Mouse (Mus musculus): ENCODE data around the gene Pdx1. TPM values are rescaled to one million over a fixed set of nuclear protein-coding genes. Genes with fewer than 3 reads are reported as not detected.

Pdx1 gene
- polyA plus RNA-seq, 1 experiment from 2014 or later, result not detected

DNA sequence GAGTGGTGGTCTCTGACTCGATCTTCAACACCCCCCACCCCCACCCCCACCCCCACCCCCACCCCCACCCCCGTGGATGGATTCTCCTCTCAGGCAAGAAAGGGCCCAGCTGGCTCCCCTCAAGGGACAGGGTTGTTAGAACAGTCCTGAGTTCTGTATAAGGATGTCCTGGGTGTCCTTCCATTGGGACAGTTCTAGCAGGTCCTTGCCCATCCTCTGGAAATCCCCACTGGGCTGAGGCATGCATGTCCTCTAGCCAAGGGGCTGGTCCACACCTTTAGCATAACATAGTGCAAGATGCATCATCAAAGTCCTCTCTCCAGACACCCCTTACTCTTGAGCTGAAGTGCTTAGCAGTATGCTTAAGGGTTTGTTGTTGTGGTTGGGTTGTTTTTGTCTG lies 40.0 kb downstream of the Pdx1 start:
- no peak for ATAC-seq

DNA sequence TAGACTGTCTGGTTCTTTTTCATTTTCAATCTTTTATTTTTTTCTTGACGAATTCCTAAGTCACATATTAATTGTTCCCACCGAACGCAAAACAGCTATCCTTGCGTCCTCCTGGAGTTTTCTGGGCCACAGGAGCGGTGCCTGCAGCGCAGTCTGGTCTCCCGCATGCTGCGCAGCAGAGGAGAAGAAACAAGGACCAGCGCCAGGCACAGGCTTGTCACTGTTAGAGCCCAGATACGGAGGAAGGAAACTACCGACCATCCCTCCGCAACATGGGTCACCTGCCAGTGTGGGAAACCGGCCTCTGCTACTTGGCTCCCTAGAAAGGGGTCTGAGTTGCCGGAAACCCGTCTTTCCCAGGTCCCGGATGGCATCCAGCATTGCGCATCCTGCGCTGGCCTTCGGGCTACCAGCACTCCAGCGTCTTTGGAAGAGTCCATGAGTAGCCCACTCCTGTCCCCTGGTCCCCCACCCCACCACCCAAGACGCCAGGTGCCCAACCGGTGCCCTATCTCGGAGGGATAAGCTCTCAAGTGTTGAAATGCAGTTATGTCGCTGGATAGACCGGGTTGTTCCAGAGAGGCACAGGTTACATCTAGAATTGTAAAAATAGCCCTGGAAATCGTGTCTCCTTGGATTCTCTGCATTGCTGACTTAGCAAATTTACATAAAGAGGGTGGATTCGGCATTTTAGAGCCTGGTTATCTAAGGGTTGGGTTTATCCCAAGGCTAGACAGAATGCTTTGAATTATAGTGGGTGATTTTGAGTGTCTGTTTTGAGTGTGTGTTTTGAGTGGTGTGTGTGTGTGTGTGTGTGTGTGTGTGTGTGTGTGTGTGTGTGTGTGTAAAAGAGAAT lies 43.3 kb downstream of the Pdx1 start:
- H3K27me3 ChIP-seq, result peaks cover 17% of the 10 kb centered on the region
- ATAC-seq, result no peak
- ChIA-PET POLR2A (interaction anchor here (0.6 kb wide), 2 partner anchors 15 to 26 kb away, joined by 3 read pairs; no protein-coding TSS in a partner anchor), CTCF (interaction anchor here (2.0 to 7.6 kb wide), 2 partner anchors 19 to 401 kb away, joined by 9 to 103 read pairs; no protein-coding TSS in a partner anchor)
- in situ Hi-C loops (cut with MboI; ENCODE audit: low pct_unique_long_range_greater_than_20kb), result no loop called here
- no peak for DNase-seq (ENCODE audit: low read depth, low spot score)
- no peak for TF ChIP-seq CTCF (IDR thresholded peaks at IDR 0.05)

More for the DNA sequence above, 40.0 kb downstream of the Pdx1 start:
- ChIA-PET CTCF (interaction anchor here (3.7 kb wide), 1 partner anchor 9 kb away, joined by 18 read pairs; no protein-coding TSS in a partner anchor), POLR2A (no interaction called here)
- in situ Hi-C loops (cut with MboI; ENCODE audit: low pct_unique_long_range_greater_than_20kb), result no loop called here
- DNase-seq (ENCODE audit: low read depth, low spot score), result no peak
- H3K27me3 ChIP-seq, result peaks cover 48% of the 10 kb centered on the region
- TF ChIP-seq CTCF (IDR thresholded peaks at IDR 0.05), result no peak

DNA sequence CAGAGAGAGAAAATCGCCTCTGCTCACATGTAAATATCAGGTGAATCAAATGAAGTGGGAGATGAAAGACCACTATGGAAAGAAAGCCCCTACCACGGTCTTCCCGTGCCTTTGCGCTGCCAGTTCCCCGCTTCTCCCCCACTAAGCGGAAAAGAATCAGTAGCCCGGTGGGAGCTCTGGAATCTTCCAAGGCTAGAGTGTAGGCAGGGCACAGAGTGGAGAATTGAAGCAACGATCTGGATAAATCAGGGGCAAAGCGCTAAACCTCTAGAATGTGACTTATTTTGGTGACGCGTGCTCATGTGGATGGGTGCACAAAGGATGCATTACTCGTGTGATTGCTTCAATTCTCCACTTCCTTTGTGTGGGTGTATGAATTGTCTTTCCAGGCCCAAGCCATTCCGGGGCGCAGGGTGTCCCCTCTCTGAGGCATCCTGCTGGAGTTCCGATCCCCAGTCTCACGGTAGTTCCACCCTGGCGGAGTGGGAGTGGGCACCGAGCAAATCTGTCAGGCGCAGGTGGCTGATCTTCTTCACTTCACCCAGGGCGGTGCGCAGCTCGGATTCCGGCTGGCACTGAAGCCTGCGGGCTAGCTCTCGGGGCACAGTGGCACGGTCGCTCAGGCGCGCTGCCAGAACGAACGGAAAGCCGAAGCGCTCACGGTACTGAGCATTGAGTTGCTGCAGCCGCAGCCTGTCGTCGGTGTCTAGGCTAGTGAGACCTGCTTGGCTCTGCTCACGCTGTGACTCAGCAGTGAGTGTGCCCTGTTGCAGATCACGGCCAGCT lies 45.1 kb downstream of the Pdx1 start:
- POLR2A ChIA-PET, result no interaction called here
- DNase-seq (ENCODE audit: low read depth, low spot score), result no peak
- in situ Hi-C loops (cut with MboI; ENCODE audit: low pct_unique_long_range_greater_than_20kb), result loop anchor here (5.0 kb wide), 2 partner anchors 408 to 643 kb away; no protein-coding TSS in a partner anchor

DNA sequence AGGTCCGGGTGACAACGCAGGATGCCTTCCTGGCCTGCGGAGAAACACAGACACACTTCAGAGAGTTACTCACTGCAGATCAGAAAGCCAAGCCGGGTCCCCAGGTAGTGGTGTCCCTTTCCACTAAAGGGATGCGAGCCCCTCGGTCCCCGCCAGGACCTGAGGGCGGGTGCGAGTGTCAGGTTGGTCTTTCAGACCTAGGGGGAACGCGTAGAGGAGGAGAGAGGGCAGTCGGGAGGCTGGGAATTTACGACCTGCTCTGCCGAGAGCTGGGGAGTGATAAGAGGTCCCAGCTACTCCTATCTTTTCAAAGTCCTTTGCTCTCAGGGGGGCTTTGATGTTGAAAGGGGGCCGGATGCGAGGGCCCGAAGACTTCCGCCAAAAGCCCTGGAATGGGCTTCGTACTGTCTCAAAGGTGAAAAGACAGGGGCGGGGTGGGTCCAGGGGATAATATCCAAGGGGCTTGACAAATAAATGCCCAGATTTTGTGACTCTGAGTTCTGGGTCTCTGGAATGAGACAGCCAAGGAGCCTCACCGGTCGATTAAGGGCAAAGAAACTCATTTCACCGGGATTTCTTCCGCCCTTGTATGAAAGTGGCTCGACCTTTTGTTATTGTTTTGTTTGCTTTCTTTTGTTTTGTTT lies 45.8 kb downstream of the Pdx1 start:
- in situ Hi-C loops (cut with MboI; ENCODE audit: low pct_unique_long_range_greater_than_20kb), result loop anchor here (5.0 kb wide), 2 partner anchors 408 to 643 kb away; no protein-coding TSS in a partner anchor
- ChIA-PET POLR2A (no interaction called here), CTCF (interaction anchor here (1.0 to 7.6 kb wide), 5 partner anchors 8 to 404 kb away, joined by 3 to 103 read pairs (median 3); partner anchors contain the start of gene Cdx2)
- peaks cover 16% of the 10 kb centered on the region for H3K27me3 ChIP-seq
- no peak for TF ChIP-seq CTCF (IDR thresholded peaks at IDR 0.05)
- DNase-seq (ENCODE audit: low read depth, low spot score) (no peak), ATAC-seq (no peak)

More for the DNA sequence above, 45.1 kb downstream of the Pdx1 start:
- CTCF ChIA-PET, result interaction anchor here (1.1 to 7.6 kb wide), 3 partner anchors 8 to 403 kb away, joined by 3 to 103 read pairs (median 51); partner anchors contain the start of gene Cdx2
- no peak for TF ChIP-seq CTCF (IDR thresholded peaks at IDR 0.05)
- ATAC-seq, result peak; percentile 78
- peaks cover 11% of the 10 kb centered on the region for H3K27me3 ChIP-seq

DNA sequence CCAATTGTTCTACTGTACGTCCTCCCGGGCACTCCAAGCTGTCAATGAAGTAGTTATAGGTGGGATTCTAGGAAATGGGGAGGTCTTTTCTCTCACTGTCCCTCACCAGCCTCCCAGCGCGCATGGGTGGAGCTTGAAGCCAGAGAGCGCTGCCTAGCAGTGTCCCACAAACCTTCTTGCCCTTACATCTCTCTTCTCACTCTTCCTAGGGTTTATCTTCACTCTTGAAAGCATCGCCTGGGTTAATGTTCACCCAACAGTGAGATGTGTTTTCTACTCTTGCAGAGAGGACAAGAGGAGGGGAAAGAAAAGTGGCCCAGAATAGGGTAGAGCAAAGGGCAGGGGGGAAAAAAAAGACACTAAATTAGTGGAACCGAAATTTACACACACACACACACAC lies 47.6 kb downstream of the Pdx1 start:
- ChIA-PET POLR2A (interaction anchor here (0.9 to 1.6 kb wide), 2 partner anchors 69 to 412 kb away, joined by 3 to 5 read pairs; no protein-coding TSS in a partner anchor), CTCF (interaction anchor here (0.6 to 7.6 kb wide), 10 partner anchors 9 to 642 kb away, joined by 3 to 103 read pairs (median 11); partner anchors contain the start of gene Cdx2)
- in situ Hi-C loops (cut with MboI; ENCODE audit: low pct_unique_long_range_greater_than_20kb), result loop anchor here (5.0 kb wide), 2 partner anchors 410 to 645 kb away; no protein-coding TSS in a partner anchor
- no peak for TF ChIP-seq CTCF (IDR thresholded peaks at IDR 0.05)
- ATAC-seq, result no peak
- H3K27me3 ChIP-seq, result peaks cover 12% of the 10 kb centered on the region
- no peak for DNase-seq (ENCODE audit: low read depth, low spot score)

DNA sequence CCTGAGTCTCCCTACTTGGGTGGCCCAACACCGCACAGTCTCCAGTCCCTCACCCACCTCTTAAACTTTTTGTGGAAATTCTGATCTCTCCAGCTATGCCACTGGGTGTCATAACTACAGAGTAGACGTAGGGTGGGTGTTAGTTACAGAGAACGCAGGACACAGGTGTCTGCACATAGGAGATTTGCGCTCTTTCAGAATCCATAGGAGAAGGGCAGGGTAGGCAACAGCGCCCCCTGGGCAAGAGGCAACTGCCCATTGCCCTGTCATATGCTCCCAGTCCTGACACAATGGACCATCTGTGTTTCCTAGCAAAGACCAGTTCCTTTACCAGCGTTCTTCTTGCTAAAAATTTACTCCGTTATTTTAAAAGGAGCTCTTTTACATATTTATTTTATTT lies 48.2 kb downstream of the Pdx1 start:
- ChIA-PET POLR2A (interaction anchor here (1.6 kb wide), 1 partner anchor 413 kb away, joined by 5 read pairs; no protein-coding TSS in a partner anchor), CTCF (interaction anchor here (0.6 to 7.6 kb wide), 18 partner anchors 10 to 648 kb away, joined by 3 to 103 read pairs (median 4); partner anchors contain the start of gene Cdx2)
- no peak for TF ChIP-seq CTCF (IDR thresholded peaks at IDR 0.05)
- DNase-seq (ENCODE audit: low read depth, low spot score) (no peak), ATAC-seq (no peak)
- peaks cover 13% of the 10 kb centered on the region for H3K27me3 ChIP-seq
- in situ Hi-C loops (cut with MboI; ENCODE audit: low pct_unique_long_range_greater_than_20kb), result loop anchor here (5.0 kb wide), 2 partner anchors 411 to 646 kb away; no protein-coding TSS in a partner anchor

DNA sequence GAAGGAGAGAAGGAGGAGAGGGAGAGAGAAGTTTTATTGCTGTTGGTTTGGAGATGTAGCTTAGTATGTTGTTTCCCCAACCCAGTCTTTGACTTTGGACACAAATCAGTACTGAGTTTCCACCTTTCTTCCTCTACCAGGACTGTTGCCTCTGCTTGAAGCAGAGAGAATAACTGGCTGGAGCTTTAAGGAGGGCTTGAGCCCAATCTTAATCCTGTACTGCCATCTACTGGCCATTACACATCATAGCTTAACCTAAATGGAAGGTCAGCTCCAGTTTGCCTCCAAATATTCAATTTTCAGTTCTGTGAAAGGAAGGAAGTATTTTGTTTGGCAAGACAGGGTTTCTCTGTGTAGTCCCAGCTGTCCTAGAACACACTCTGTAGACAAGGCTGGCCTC lies 49.9 kb downstream of the Pdx1 start:
- ChIA-PET POLR2A (no interaction called here), CTCF (interaction anchor here (0.8 to 7.6 kb wide), 10 partner anchors 9 to 645 kb away, joined by 3 to 103 read pairs (median 16); partner anchors contain the start of gene Cdx2)
- ATAC-seq (no peak), DNase-seq (ENCODE audit: low read depth, low spot score) (no peak)
- TF ChIP-seq CTCF (IDR thresholded peaks at IDR 0.05), result peak; percentile 75
- in situ Hi-C loops (cut with MboI; ENCODE audit: low pct_unique_long_range_greater_than_20kb), result loop anchor here (5.0 kb wide), 3 partner anchors 87 to 647 kb away; no protein-coding TSS in a partner anchor
- H3K27me3 ChIP-seq, result peaks cover 10% of the 10 kb centered on the region

DNA sequence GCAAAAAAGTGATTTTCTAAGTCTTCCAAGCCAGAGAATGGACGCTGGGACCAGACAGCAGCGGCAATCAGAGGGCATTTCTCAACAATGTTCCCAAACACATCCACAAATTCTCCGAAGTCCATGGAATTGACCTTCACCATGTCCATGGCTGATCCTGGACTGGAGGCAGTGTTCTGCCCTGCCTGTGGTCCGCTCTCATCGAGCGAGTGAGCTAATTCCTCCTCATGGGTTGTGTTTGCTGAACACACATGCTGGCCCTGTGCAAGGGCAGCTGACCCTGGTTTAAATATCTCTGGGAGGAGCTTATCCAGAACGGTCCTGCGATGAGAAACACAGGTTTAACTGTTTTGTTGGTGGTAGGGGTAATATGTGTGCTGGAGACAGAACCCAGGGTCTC lies 52.4 kb downstream of the Pdx1 start, which contains the start of gene Urad:
TSS of gene Urad (minus strand) at position 258 of the 400 bp plus-strand sequence.
- POLR2A ChIA-PET, result no interaction called here
- in situ Hi-C loops (cut with MboI; ENCODE audit: low pct_unique_long_range_greater_than_20kb), result loop anchor here (5.0 kb wide), 1 partner anchor 90 kb away; no protein-coding TSS in a partner anchor
- no peak for DNase-seq (ENCODE audit: low read depth, low spot score)

DNA sequence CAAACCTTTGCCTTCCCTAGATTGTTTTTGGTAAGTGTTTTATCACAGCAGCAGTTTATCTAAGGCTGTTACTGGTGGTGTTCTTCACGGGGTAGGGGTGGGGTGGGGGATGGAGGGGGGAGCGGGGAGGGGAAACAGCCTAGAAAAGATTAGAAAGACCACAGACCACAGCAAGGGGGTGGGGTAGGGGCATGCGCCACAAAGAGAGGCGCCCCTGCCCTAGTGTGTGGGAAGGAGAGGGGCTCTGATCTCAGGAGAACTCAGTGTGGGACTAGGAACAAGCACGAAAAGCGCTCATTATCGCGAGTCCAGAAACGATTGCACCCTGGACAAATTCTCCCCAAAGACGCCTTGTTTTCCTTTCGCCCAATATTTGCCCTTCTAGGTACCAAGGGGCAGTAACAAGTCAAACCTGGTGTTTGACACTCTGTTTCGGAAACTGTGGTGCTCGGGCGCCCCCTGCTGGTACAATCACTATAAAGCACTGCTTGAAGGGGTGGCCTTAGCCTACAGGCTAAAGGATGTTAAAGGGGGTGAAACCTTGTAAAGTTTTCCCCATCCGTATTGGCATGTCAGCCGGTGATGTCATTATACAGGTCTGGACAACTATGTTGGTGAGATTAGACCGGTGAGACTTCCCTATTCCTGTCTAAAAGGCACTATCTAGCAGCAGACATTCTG lies 53.6 kb downstream of the Pdx1 start:
- ChIA-PET CTCF (no interaction called here), POLR2A (no interaction called here)
- ATAC-seq (peak; percentile 70), DNase-seq (ENCODE audit: low read depth, low spot score) (no peak)
- TF ChIP-seq CTCF (IDR thresholded peaks at IDR 0.05), result peak; percentile 97
- in situ Hi-C loops (cut with MboI; ENCODE audit: low pct_unique_long_range_greater_than_20kb), result loop anchor here (5.0 kb wide), 1 partner anchor 91 kb away; no protein-coding TSS in a partner anchor
- H3K27me3 ChIP-seq, result peaks cover 14% of the 10 kb centered on the region

More for the DNA sequence above, 52.4 kb downstream of the Pdx1 start, which contains the start of gene Urad:
- no peak for ATAC-seq
- CTCF ChIA-PET, result no interaction called here
- no peak for TF ChIP-seq CTCF (IDR thresholded peaks at IDR 0.05)
- peaks cover 14% of the 10 kb centered on the region for H3K27me3 ChIP-seq

Other genes starting within 250 kb of the Pdx1 start
- gene Lnx2, start 193.4 kb upstream of the Pdx1 start, polyA plus RNA-seq (2021), result 15.4 TPM
- gene Polr1d, start 192.9 kb upstream of the Pdx1 start, polyA plus RNA-seq (2021), result 168 TPM
- not detected for gene Gsx1, start 81.3 kb upstream of the Pdx1 start, polyA plus RNA-seq (2021)
- gene Cdx2, start 37.3 kb downstream of the Pdx1 start, polyA plus RNA-seq (2021), result 0.13 TPM
- not detected for gene Urad, start 52.5 kb downstream of the Pdx1 start, polyA plus RNA-seq (2021)
- 0.30 TPM for gene Flt3, start 130.5 kb downstream of the Pdx1 start, polyA plus RNA-seq (2021)
- gene Pan3, start 160.2 kb downstream of the Pdx1 start, polyA plus RNA-seq (2021), result 62.2 TPM